Mouse (Mus musculus) spleen, adult 18-20 months (tissue): ENCODE measurements around the gene Usp21.

Experiments used
- DNase-seq, 2 experiments: peaks; one replicate each; pipeline ENCODE4 v3.0.0; 2022; ENCODE audit warnings: mixed read lengths in 2 of 2

Usp21 gene

DNA sequence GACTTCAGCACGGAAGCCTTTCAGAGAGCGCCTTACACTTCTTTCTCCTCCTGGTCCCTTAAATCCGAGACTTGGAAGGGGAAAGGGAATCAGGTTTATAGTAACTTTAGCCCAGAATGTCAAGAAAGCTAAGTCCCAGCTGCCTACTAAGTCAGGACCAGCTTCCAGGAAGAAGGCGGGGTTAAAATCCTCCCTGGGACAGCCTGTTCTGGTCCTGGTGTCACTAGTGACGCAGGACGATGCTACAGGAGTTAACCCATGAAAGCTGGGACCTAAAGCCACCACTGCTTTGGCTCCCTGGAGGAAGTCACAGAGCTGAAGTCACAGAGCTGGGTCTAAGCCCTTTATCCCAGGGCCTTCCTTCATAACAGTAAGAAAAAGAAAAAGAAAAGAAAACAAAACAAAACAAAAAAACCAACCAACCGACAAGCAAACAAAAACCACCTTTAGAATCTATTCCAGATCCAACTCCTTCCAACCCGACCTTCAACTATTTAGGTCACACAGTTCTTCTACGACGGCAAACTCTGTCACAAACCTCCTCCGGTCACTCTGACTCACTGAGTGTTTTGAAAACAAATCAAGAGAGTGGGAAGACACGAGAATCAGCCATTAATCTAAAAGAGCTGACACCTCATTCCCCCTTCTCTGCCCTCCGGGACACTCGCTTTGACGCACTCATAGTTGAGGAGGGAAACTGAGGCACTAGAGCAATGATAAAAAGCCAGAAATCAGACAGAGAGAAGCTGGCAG, 47.6 kb downstream of the Usp21 start:
- DNase-seq, result no peak

- DNase-seq, result peak in 1 of 2 experiments; percentile 59
Measured at GRCm38 (mm10) chr1:171238463-171238862, 49.3 kb downstream of the Usp21 start.

GRCm38 (mm10) chr1:171237438-171237837, 50.4 kb downstream of the Usp21 start:
- DNase-seq, result no peak

DNA sequence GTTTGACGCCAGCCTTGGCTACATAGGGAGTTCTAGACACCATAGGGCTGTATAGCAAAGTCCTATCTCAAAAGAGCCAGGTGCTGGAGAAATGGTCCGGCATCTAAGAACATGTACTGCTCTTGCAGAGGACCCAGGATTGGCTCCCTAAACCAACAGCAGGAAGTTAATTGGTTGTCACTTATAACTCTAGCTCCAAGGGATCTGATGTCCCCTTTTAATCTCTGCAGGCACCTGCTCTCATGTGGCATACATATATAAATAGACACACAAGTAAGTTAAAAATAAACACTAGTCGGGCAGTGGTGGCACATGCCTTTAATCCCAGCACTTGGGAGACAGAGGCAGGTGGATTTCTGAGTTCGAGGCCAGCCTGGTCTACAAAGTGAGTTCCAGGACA, 52.0 kb downstream of the Usp21 start:
- DNase-seq, result no peak

DNA sequence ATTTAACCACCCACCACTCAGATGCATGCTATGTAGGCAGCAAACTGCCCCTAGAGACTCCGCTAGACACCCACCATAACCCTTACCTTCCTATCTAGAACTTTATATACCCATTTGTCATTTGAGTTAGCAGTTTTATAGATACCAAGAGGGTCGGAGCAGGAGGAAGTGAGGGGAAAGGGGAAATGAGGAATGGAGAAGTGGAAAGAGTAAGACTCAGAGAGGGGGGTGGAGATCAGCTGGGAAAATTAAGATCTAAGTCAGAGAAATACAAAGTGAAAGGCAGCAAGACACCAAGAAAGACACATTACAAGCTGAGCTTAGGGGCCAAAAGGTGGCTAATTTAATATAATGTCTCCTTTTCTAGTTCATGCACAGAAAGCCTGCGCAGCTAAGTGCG, 53.3 kb downstream of the Usp21 start:
- DNase-seq, result no peak

- DNase-seq, result peak in 1 of 2 experiments; percentile 11
Measured at GRCm38 (mm10) chr1:171234126-171234525, 53.7 kb downstream of the Usp21 start, which contains the start of gene Fcer1g. TSS of gene Fcer1g (minus strand) at chr1:171234365.

DNA sequence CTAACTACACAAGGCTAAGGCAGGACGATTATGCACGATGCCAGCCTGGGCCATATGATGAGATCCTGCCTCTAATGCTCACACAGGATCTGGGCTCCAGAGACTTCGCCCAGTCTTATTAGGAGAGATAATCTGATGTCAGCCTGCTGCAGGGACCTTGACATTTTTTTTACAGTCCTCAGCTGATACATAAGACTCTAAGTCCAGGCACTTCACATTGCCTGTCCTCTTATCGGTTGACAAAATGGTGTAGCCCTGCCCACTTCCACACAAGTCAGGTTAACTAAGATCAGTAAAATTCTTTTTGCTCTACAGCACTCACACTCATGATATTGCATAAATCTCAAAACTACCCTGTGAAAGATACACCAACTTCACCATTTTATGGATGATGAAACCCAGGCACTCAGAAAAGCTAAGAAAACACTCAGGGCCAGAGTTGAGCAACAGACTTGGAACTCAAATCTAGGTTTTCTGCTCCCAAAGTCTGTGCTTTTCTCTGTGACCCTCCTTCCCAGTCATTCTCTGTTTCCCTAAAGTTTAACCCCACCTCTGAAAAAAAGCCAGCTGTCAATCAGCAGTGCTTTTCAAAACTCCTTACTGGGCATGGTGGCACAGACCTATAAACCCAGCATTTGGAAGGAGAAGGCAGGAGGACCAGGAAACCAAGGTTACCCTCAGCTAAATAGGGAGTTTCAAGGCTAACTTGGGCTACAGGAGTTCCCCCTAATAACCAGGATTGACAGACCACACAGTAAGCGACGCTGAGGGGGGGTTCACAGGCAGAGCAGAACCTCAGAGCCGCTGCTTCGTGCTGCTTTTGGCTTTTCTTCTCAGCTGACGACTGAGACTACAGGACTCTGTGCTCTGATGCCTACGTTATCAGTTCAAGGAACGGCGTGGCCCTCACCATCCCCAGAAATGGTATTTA, 54.7 kb downstream of the Usp21 start:
- no peak for DNase-seq

DNA sequence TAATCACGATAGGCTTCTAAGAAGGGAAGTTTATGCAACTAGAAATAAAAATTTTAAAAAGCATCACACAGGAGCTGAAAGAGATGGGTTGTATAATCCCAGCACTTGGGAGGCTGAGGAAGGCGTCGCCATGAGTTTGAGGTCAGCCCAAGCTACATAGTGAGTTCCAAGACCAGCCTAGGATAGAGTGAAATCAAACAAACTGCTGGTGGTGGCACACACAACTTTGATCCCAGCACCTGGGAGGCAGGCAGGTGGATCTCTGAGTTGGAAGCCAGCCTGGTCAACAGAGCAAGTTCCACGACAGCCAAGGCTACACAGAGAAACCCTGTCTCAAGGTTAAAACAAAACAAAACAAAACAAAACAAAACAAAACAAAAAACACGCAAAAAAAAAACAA, 55.4 kb downstream of the Usp21 start:
- DNase-seq, result no peak
